Mouse (Mus musculus): ENCODE results near the gene Rere. TPM values are rescaled to one million over a fixed set of nuclear protein-coding genes. Genes with fewer than 3 reads are reported as not detected.

Gene Rere
- polyA plus RNA-seq, 1 experiment from 2014 or later = 29.0 TPM

DNA sequence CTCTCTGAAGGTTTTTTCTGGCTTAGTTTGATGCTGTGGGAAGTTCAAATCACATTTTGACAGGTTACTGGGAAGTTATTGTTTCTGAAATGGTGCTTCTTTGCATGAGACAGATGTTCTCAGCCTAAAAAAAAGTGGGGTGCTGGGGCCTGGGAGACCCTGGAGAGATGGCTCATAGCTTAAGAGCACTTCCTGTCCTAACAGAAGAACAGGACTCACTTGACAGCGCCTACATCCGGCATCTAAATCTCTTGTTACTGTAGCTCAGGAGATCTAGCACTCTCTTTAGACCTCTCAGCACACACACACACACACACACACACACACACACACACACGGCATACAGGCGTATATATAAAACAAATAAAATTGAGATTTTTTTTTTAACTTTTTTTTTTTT is 291.5 kb downstream of the Rere start:
- Histone ChIP-seq H3K27ac (ENCODE audit: low read length) (no peak overlapping the region), H3K4me1 (ENCODE audit: control insufficient read depth, insufficient read depth, low read length) (peaks cover 24% of the 10 kb centered on the region)
- ATAC-seq = no peak

GRCm38 (mm10) chr4:150575363-150576092 is 294.1 kb downstream of the Rere start:
- WGBS = 76% methylated on average over 3 of the region's 3 CpGs
- H3K4me1 ChIP-seq (ENCODE audit: control insufficient read depth, insufficient read depth, low read length) = peaks cover 11% of the 10 kb centered on the region
- H3K27me3 ChIP-seq (ENCODE audit: control insufficient read depth, insufficient read depth, low read depth, low read length) = no peaks in the 10 kb centered on the region
- no peaks in the 10 kb centered on the region for H3K9me3 ChIP-seq (replicated peaks; ENCODE audit: control insufficient read depth, low read length, poor library complexity, severe bottlenecking)
- H3K36me3 ChIP-seq (ENCODE audit: control insufficient read depth, insufficient read depth, low read length) = no peaks in the 10 kb centered on the region
- no peak overlapping the region for H3K27ac ChIP-seq (ENCODE audit: low read length)
- no peak overlapping the region for H3K4me2 ChIP-seq (ENCODE audit: low read length)
- no peak for ATAC-seq
- no peak overlapping the region for H3K9ac ChIP-seq (ENCODE audit: low read depth, low read length)
- no peak overlapping the region for H3K4me3 ChIP-seq (ENCODE audit: low read depth, low read length)

More for the DNA sequence above, 291.5 kb downstream of the Rere start:
- no peaks in the 10 kb centered on the region for H3K9me3 ChIP-seq (replicated peaks; ENCODE audit: control insufficient read depth, low read length, poor library complexity, severe bottlenecking)
- no peak overlapping the region for H3K4me2 ChIP-seq (ENCODE audit: low read length)
- WGBS = 95% methylated on average over 4 of the region's 4 CpGs
- H3K9ac ChIP-seq (ENCODE audit: low read depth, low read length) = no peak overlapping the region
- H3K27me3 ChIP-seq (ENCODE audit: control insufficient read depth, insufficient read depth, low read depth, low read length) = no peaks in the 10 kb centered on the region
- H3K4me3 ChIP-seq (ENCODE audit: low read depth, low read length) = no peak overlapping the region
- H3K36me3 ChIP-seq (ENCODE audit: control insufficient read depth, insufficient read depth, low read length) = no peaks in the 10 kb centered on the region

DNA sequence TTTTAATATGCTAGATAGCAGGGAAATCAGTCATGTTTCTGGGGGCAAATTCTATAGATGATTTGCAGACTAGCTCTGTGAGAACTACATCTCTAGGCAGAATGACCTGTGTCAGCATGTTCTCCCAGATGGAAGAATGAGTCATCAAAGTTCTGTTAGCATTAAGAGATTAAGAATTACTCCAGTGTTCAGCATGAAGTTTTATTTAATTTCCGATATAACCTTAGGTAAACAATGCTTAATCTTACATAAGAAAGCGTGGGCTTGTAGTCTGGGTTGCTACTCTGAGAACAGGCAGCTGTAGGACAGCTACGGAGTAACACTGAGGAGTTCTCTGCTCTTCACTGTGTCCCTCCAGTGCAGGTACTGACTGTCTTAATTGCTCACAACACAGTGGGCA is 294.9 kb downstream of the Rere start:
- no peaks in the 10 kb centered on the region for H3K27me3 ChIP-seq (ENCODE audit: control insufficient read depth, insufficient read depth, low read depth, low read length)
- WGBS = 95% methylated on average over 3 of the region's 3 CpGs
- no peaks in the 10 kb centered on the region for H3K9me3 ChIP-seq (replicated peaks; ENCODE audit: control insufficient read depth, low read length, poor library complexity, severe bottlenecking)
- H3K27ac ChIP-seq (ENCODE audit: low read length) = no peak overlapping the region
- no peak for ATAC-seq
- H3K9ac ChIP-seq (ENCODE audit: low read depth, low read length) = no peak overlapping the region
- peaks cover 4% of the 10 kb centered on the region; the same call in 1 of the 2 replicates for H3K4me1 ChIP-seq (ENCODE audit: control insufficient read depth, insufficient read depth, low read length)
- no peaks in the 10 kb centered on the region for H3K36me3 ChIP-seq (ENCODE audit: control insufficient read depth, insufficient read depth, low read length)
- no peak overlapping the region for H3K4me2 ChIP-seq (ENCODE audit: low read length)
- H3K4me3 ChIP-seq (ENCODE audit: low read depth, low read length) = no peak overlapping the region

DNA sequence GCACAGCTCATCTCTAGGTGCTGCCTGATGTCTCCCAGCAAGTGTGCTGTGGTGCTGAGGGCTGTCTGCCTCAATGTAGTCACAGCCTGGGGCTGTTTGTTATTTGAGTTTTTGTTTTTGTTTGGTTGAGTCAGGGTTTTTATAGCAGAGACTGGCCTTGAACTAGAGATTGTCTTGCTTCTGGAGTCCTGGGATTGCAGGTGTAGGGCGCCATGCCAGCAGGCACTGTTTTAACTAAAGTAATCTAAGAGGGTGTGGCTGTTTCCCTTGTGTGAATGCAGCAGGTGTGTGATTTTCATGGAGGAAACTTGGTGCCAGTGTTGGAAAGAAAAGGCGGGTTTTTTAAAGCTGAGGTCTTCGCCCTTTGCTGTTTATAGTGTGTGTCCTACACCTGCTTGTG is 296.6 kb downstream of the Rere start:
- WGBS = 97% methylated on average over 3 of the region's 3 CpGs
- ATAC-seq = no peak
- Histone ChIP-seq H3K27me3 (ENCODE audit: control insufficient read depth, insufficient read depth, low read depth, low read length) (no peaks in the 10 kb centered on the region), H3K9ac (ENCODE audit: low read depth, low read length) (no peak overlapping the region), H3K36me3 (ENCODE audit: control insufficient read depth, insufficient read depth, low read length) (no peaks in the 10 kb centered on the region), H3K4me3 (ENCODE audit: low read depth, low read length) (no peak overlapping the region), H3K27ac (ENCODE audit: low read length) (no peak overlapping the region), H3K4me2 (ENCODE audit: low read length) (no peak overlapping the region), H3K9me3 (replicated peaks; ENCODE audit: control insufficient read depth, low read length, poor library complexity, severe bottlenecking) (no peaks in the 10 kb centered on the region), H3K4me1 (ENCODE audit: control insufficient read depth, insufficient read depth, low read length) (peaks cover 14% of the 10 kb centered on the region)

DNA sequence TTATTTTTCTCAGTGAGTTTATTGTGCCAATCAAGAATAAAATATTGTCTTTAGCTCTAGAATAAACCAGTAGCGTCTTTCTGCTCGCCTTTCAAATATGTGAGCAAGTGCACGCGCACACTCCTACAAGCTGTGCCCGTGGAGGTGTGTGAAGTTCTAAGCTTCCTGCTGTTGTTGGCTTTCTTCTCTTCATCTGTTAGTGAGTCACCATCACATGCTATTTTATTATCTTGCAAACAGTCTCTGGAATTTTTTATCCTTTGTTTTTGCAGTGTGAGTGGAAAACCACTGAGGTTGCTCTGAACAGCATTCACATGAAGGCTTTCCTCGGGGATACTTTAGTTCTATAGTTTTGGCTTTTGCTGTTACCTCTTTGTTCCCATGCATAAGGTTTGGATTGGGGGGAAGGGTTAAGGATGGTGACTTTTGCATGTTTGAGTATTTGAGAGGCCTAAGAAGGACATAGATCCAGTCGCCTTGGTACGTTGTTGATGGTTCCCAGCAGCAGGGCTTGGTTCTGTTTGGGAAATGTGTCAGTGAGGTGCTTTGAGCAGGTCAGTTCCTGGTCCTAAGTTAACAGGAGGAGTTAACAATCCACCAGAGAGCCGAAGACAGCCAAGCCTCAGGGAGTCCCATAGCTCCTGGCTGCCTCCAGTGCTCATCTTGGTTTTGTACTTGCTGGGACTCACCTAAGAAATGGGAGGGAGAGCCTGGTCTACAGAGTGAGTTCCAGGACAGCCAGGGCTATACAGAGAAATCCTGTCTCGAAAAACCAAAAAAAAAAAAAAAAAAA is 300.7 kb downstream of the Rere start:
- H3K4me1 ChIP-seq (ENCODE audit: control insufficient read depth, insufficient read depth, low read length) = peaks cover 40% of the 10 kb centered on the region
- H3K4me3 ChIP-seq (ENCODE audit: low read depth, low read length) = no peak overlapping the region
- WGBS = 72% methylated on average over 10 of the region's 10 CpGs
- H3K36me3 ChIP-seq (ENCODE audit: control insufficient read depth, insufficient read depth, low read length) = no peaks in the 10 kb centered on the region
- no peaks in the 10 kb centered on the region for H3K27me3 ChIP-seq (ENCODE audit: control insufficient read depth, insufficient read depth, low read depth, low read length)
- H3K4me2 ChIP-seq (ENCODE audit: low read length) = no peak overlapping the region
- H3K27ac ChIP-seq (ENCODE audit: low read length) = peak overlapping the region; percentile 51; the same call in 1 of the 2 replicates
- no peaks in the 10 kb centered on the region for H3K9me3 ChIP-seq (replicated peaks; ENCODE audit: control insufficient read depth, low read length, poor library complexity, severe bottlenecking)
- no peak overlapping the region for H3K9ac ChIP-seq (ENCODE audit: low read depth, low read length)
- no peak for ATAC-seq

DNA sequence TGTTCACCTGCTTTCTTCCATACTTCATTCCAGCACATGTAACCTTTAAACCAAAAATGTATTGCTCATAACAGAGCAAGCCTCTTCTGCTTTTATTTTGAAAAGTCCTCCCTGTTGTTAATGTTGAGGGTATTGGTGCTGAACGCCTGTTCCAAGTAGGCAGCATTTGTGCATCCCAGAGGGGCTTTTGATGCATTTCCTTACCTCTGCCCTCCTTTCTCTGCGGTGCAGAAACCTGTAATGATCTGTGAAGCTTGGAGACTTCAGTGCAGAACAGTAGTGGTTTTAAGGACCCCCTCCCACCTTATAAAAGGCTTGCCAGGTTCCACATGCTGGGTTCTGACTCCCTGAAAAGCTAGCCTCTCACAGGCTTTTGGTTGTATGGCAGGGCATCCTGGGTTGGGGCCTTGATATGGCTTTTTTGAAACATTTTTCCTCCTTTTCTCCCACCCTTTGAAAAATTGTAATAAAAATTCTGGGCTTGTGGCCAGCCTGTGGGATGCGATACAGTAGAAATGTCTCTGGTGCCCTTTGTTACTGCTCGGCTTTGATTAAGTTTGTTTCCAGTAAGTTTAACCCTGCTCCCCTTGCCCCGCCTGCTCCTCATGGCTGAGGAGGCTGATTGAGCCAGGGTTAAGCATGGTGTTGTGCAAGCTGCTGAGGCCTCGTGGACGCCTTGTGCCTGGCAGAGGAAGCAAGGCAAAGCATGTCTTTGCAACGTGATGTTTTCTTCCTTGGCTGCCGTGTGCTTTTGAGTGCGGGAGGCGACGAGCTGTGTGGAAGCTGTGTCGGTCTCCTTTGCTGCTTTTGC is 301.7 kb downstream of the Rere start:
- ATAC-seq = peak; percentile 76
- 20% methylated on average over 13 of the region's 13 CpGs for WGBS
- no peaks in the 10 kb centered on the region for H3K9me3 ChIP-seq (replicated peaks; ENCODE audit: control insufficient read depth, low read length, poor library complexity, severe bottlenecking)
- no peaks in the 10 kb centered on the region for H3K27me3 ChIP-seq (ENCODE audit: control insufficient read depth, insufficient read depth, low read depth, low read length)
- peak overlapping the region; percentile 2; the same call in 1 of the 2 replicates for H3K4me2 ChIP-seq (ENCODE audit: low read length)
- peak overlapping the region; percentile 77 for H3K27ac ChIP-seq (ENCODE audit: low read length)
- H3K4me3 ChIP-seq (ENCODE audit: low read depth, low read length) = no peak overlapping the region
- H3K36me3 ChIP-seq (ENCODE audit: control insufficient read depth, insufficient read depth, low read length) = no peaks in the 10 kb centered on the region
- H3K9ac ChIP-seq (ENCODE audit: low read depth, low read length) = peak overlapping the region; percentile 42; the same call in 1 of the 2 replicates
- H3K4me1 ChIP-seq (ENCODE audit: control insufficient read depth, insufficient read depth, low read length) = peaks cover 46% of the 10 kb centered on the region

- no peaks in the 10 kb centered on the region for H3K9me3 ChIP-seq (replicated peaks; ENCODE audit: control insufficient read depth, low read length, poor library complexity, severe bottlenecking)
- H3K4me1 ChIP-seq (ENCODE audit: control insufficient read depth, insufficient read depth, low read length) = peaks cover 46% of the 10 kb centered on the region
- peak overlapping the region; percentile 1; the same call in 1 of the 2 replicates for H3K4me2 ChIP-seq (ENCODE audit: low read length)
- peak; percentile 59; the same call in 1 of the 2 replicates for ATAC-seq
- no peak overlapping the region; the same call in 1 of the 2 replicates for H3K9ac ChIP-seq (ENCODE audit: low read depth, low read length)
- WGBS = 27% methylated on average over 3 of the region's 3 CpGs
- no peak overlapping the region for H3K4me3 ChIP-seq (ENCODE audit: low read depth, low read length)
- peak overlapping the region; percentile 77 for H3K27ac ChIP-seq (ENCODE audit: low read length)
- no peaks in the 10 kb centered on the region for H3K36me3 ChIP-seq (ENCODE audit: control insufficient read depth, insufficient read depth, low read length)
- no peaks in the 10 kb centered on the region for H3K27me3 ChIP-seq (ENCODE audit: control insufficient read depth, insufficient read depth, low read depth, low read length)
These were observed 302.3 kb downstream of the Rere start for GRCm38 (mm10) chr4:150583777-150584135.

DNA sequence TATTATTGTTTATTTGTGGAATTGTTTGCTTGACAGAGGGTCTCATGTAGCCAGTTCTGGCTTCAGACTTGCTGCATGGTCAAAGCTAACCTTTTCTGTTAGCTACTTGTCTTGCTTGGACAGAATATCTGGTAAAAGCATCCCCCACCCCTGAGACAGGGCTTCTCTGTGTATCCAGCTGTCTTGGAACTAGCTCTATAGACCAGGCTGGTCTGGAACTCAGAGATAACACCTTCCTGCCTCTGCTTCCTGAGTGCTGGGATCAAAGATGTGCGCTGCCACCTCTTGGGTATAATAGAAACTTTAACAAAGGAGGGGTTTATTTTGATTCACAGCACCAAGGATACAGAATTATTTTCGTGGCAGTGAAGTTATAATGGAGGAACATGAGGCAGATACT is 304.4 kb downstream of the Rere start:
- H3K9ac ChIP-seq (ENCODE audit: low read depth, low read length) = no peak overlapping the region
- WGBS = 90% methylated on average over 2 of the region's 2 CpGs
- peaks cover 52% of the 10 kb centered on the region for H3K4me1 ChIP-seq (ENCODE audit: control insufficient read depth, insufficient read depth, low read length)
- no peak for ATAC-seq
- H3K27me3 ChIP-seq (ENCODE audit: control insufficient read depth, insufficient read depth, low read depth, low read length) = no peaks in the 10 kb centered on the region
- H3K9me3 ChIP-seq (replicated peaks; ENCODE audit: control insufficient read depth, low read length, poor library complexity, severe bottlenecking) = no peaks in the 10 kb centered on the region
- no peak overlapping the region for H3K4me2 ChIP-seq (ENCODE audit: low read length)
- H3K4me3 ChIP-seq (ENCODE audit: low read depth, low read length) = no peak overlapping the region
- H3K36me3 ChIP-seq (ENCODE audit: control insufficient read depth, insufficient read depth, low read length) = no peaks in the 10 kb centered on the region
- H3K27ac ChIP-seq (ENCODE audit: low read length) = no peak overlapping the region
